Mouse (Mus musculus): ENCODE results near the gene Gm1043. TPM values are rescaled to one million over a fixed set of nuclear protein-coding genes. Genes with fewer than 3 reads are reported as not detected.
A peak's percentile ranks its signal among the peaks of the same experiment; 100 is the strongest.

The Gm1043 gene
- total RNA-seq, 2 experiments from 2014 or later = 0.62 to 1.1 TPM

- DNase-seq (ENCODE audit: low spot score in 2 of 2) = no peak
These were observed 157.4 kb downstream of the Gm1043 start for GRCm38 (mm10) chr5:37242360-37243168.

- DNase-seq (ENCODE audit: low spot score in 2 of 2) = peak; percentile 43 to 59
These were observed 158.2 kb downstream of the Gm1043 start for GRCm38 (mm10) chr5:37243169-37243886.

DNA sequence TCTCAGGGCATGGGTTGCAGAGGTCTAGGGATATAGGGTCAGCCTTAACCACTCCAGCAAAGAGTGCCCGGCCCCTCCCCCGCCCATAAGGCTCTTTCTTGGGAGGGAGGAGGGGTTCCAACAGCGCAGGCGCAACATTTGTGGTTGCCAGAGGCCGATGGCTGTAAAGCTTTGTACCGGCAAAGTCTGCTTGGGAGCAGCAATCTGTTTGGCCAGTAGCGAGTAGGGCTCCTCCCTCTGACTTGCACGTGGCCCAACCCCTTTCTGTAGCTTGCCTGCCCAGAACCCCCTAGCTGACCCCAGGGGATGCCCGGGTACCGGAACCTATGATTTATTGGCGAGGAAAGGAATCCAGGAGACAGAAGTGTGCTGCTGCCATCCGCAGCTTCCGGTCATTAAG, 159.0 kb downstream of the Gm1043 start:
- DNase-seq (ENCODE audit: low spot score in 2 of 2) = no peak

- no peak for DNase-seq (ENCODE audit: low spot score in 2 of 2)
These were observed 159.6 kb downstream of the Gm1043 start for GRCm38 (mm10) chr5:37244666-37245242.

GRCm38 (mm10) chr5:37245651-37246050, 160.5 kb downstream of the Gm1043 start:
- no peak for DNase-seq (ENCODE audit: low spot score in 2 of 2)

GRCm38 (mm10) chr5:37246138-37246910, 161.2 kb downstream of the Gm1043 start:
- DNase-seq (ENCODE audit: low spot score in 2 of 2) = no peak

DNA sequence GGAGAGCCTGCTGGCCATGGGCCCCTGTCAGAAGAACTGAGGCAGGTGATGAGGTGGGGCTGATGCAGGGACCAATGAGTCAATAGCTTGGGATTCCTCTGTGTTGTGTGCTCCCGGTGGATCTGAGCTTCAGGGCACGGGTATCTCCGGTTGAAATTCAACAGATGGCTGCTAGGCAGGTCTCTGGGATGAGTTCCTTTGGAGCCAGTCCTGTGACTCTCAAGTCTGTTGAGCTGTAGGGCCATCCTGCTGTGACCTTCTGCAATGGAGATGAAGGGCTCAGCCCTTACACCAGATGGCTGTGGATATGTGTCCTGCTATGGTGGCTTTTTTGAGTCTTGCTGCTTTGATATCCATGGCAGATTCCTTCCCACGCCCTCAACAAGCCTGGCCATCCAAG, 162.3 kb downstream of the Gm1043 start:
- DNase-seq (ENCODE audit: low spot score in 2 of 2) = no peak

DNA sequence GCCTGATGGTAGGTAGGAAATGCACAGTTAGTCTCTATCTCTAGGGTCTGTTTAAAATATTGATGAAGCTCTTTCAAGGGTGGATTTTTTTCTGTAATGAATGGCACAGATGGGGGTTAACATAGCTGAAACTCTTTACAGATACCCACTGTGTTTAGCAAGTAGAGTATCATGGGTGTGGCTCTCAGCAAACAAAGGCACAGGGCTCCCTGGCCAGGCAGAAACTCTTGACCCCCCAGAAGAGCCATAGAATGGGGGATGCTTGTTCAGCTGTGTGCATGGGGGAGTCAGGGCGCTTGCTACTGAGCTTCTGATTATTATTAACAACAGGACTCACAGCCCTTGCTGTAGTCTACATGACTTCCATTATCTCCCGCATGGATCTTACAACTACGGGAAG, 163.7 kb downstream of the Gm1043 start:
- DNase-seq (ENCODE audit: low spot score in 2 of 2) = no peak

DNA sequence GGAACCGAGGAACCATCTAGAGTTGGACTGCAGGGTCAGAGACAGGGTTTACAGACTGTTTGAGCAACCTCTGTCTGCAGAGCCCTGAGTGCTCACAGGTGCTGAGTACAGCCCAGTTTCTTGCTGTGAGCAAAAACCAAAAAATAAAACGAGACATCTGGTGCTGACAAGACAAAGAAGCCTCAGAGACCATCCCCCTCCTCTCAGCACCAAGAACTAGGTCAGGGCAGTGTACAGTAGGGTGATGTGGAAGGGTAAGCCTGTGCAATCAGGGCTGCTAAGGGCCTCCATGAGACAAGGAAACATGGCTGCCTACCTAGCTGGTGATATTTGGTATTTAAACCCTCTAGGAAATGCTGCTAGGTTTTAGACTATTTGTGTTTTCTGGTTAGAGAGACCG, 166.4 kb downstream of the Gm1043 start:
- no peak for DNase-seq (ENCODE audit: low spot score in 2 of 2)

- no peak for DNase-seq (ENCODE audit: low spot score in 2 of 2)
These were observed 167.1 kb downstream of the Gm1043 start for GRCm38 (mm10) chr5:37252101-37252804.

- no peak for DNase-seq (ENCODE audit: low spot score in 2 of 2)
These were observed 169.4 kb downstream of the Gm1043 start for GRCm38 (mm10) chr5:37254523-37254922.

DNA sequence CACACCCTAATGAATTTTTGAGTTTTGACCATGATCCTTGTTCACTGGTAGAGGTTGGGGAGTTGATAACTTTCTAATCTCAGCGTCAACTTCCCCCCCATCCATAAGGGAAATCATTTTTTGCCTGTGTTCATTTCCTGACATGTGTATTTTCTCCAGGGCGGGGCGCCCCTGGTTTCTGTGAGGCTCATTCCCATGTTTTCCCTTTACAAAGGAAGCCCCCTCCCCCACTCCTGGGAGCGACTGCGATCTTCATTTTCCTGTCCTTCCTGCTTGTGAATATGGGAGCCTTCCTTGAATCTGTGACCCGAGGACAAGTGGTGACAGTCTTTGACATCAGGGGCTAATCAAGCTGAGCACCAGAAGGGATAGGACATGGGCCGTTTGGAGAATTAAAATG, 171.7 kb downstream of the Gm1043 start:
- DNase-seq (ENCODE audit: low spot score in 2 of 2) = no peak

GRCm38 (mm10) chr5:37257243-37257642, 172.1 kb downstream of the Gm1043 start:
- no peak for DNase-seq (ENCODE audit: low spot score in 2 of 2)

- DNase-seq (ENCODE audit: low spot score in 2 of 2) = no peak
These were observed 176.6 kb downstream of the Gm1043 start for GRCm38 (mm10) chr5:37261734-37262133.

DNA sequence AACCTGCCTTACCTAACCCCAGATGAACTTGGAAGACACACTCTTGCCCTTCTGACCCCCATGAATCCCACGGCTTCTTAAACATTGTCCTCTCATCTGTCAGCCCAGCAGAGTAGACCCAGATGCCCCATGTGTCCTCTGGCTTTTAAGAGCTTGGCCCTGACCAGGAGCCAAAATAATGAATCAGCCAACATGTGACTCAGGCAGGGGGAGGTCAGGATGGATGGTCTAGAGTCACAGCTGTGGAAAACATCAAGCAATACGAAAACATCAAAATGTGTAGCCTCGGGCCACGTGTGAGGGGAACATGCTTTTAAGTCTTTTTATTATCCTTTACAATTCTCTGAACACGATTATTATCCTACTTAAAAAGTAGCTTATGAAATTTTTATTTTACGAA, 178.6 kb downstream of the Gm1043 start:
- no peak for DNase-seq (ENCODE audit: low spot score in 2 of 2)

Other genes starting within 250 kb of the Gm1043 start
- 10 to 100 TPM; 12.8 to 12.9 TPM for gene Ppp2r2c, start 216.9 kb upstream of the Gm1043 start, total RNA-seq (2021)
- gene Wfs1, start 96.2 kb upstream of the Gm1043 start, total RNA-seq (2021) = 10 to 100 TPM; 16.6 to 18.5 TPM
- 10 to 100 TPM; 34.1 to 41.3 TPM for gene Crmp1, start 156.6 kb downstream of the Gm1043 start, total RNA-seq (2021)